Mouse (Mus musculus) liver, embryonic 14.5 days (tissue): ENCODE data around the gene Olfr615.

ENCODE experiments used
- CTCF ChIP-seq: IDR thresholded peaks from 2 replicates; pipeline ENCODE4 v1.5.1; 2016; ENCODE audit warnings: antibody characterized with exemption, low read depth, control low read depth
- EP300 ChIP-seq: IDR thresholded peaks from 2 replicates; pipeline ENCODE4 v1.6.1; 2016; ENCODE audit warnings: antibody characterized with exemption, low read depth

- TF ChIP-seq CTCF = no peak
- TF ChIP-seq EP300 = no peak
Observed at GRCm38 (mm10) chr7:103589803-103590202, 33.9 kb downstream of the Olfr615 start, which contains the start of gene Olfr618.
